Mouse (Mus musculus) right cerebral cortex, postnatal 10 days (tissue): ENCODE measurements around the gene Cep57l1.

Experiments
- DNase-seq, 2 experiments: peaks; one replicate each; pipeline ENCODE4 v3.0.0; 2021; ENCODE audit warnings: low spot score in 2 of 2

Gene Cep57l1

DNA sequence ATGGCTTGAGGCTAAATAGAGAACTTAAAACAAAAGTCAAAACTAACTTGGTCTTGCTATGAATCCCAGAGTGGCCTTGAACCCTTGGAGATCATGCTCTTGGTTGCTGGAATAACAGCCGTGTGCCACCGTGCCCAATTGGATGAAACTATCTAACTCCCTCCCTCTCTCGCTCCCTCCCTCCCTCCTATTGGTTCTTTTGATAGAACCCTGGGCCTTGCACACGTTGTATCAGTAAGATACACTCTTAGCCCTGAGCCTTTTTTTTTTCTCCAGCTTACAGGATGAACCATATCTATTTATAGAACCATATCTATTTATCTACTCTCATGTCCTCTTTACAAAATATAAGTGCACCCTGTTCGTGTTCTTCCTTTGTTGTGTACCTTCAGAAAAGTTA, 6.8 kb upstream of the Cep57l1 start:
- no peak for DNase-seq

DNA sequence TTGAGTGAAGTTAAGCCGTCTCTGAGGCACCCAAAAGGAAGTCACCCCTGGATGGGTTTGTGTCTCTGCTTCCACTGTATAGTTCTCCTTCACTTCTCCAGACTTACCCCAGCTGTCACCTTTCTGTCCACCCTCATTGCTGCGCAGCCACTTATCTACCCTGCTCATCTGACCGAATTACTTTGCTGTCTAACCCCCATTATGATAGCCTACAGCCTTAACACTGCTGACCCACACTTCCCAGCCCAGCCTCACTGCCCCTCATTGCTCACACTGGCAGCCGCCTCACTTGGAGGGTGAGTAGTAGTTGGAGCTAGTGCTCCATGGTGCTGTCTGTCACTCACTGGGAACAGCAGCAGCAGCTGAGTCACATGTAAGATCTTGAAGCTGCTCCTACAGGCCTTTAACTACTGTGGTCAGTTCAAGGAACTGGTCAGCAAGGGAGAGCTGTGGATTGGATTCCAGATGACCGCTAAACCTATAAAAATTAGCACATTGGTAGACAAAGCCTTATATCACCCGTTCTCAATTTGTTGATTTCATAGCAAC, 4.7 kb upstream of the Cep57l1 start:
- no peak for DNase-seq

DNA sequence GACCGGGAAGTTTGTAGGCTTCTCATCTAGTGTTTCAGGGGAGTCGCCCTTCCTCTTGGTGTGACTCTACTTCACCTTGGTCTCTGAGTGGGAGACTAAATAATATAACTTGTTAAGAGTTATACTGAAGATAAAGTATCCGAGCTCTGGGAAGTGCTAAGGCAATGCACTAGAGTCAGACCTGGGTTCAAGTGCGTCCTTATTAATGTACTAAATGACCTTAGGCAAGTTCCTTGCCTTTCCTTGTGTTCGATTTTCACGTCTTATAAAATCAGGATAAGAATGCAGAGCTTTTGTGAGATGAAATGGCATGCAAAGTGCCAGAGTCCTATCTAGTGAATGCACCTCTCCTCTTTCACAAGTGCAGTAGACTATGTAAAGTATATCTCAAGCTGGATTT, 2.9 kb upstream of the Cep57l1 start:
- no peak for DNase-seq

DNA sequence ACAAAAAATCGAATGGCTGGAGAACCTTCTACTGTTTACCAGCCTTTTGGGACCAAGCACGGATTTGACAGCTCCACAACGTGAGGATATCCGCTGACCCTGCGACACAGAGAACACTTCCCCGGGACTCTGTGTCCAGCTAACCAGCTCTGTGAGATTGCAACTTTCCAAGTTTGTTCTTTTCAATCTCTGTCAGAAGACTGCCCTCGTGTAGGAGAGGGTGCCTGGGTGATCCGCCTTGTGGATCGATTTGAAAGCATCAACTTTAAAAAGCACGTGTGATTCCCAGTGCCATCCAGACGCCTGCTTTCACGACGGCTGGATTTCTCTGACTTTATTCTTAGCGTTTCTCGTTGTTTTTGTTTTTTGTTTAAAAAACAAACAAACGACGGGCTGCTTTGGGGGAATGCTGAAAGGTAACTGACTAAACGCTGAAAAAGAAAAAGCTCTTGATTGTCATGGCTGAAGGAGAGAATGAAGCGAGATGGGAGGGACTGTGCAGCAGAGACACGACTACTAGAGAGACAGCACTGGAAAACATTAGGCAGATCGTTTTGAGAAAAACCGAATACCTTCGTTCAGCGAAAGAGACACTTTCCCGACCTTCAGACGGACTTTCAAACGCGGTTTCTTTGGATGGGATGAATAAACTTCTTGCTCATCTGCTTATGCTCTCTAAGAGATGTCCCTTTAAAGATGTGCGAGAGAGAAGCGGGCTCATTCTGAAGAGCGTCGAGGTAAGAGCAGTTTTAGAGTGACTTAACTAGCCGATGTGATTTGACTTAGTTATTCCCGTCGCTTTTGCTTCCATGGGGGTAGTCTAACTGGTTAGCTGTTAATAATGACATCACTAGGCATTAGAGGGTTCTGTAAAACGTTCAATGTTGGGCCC, 1.1 kb upstream of the Cep57l1 start:
- DNase-seq = no peak

DNA sequence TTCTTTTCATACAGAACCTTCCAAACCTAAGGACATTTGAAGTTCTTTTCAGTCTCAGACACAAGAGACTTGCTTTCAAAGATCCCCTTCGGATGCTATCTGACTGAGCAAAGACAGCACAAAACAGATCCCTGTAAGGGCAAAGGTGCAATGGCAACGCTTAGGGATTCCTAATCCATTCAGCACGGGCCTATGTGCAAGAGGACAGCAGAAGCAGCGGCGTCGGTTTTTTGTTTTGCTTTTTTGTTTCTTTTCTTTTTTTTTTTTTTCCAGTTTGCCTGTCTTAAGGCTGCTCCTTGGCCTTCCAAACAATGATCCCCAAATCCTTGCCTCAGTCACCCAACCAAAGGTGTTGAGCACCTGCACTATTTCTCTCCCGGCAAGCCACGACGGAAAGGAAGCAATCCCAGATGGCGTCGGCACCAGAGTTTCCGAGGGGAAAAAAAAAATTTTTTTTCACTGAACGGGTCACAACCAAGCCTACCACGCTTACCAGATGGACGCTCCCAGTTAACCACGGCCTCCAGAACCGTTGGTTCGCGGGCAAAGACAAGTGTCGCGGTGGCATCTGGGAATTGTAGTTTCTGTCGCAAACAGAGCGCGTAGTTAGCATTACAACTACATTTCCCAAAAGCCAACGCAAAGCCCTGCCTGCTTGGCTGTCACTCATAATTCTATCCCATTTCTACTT, 446 bp downstream of the Cep57l1 start:
- peak; percentile 92 to 94 for DNase-seq

DNA sequence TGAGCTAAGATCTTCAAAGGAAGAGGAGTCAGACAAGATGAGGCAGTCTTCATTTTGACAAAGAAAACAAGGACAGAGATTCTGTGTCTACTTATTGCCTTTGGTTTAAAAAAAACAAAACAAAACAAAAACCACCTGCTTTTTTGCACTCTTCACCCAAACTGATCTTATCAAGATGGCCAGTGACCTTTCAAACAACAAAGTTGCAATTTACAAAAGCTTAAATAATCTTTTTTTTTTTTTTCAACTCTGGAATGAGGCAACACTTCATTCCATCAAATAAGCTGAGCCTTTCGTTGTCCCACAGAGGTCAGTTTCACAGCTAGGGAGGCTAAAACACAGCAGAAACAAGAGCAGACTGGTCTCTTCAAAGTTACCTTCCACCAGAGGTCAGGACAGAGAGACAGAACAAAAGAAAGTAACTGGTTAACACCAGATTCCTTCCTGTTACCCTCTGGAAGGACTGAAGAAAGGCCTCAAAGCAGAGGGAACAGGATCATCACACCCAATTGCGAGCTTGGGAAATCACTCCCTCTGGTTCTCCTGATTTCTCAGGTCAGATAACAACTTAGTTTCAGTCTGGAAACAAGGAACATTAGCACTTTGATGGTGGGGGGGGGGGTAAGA, 3.8 kb downstream of the Cep57l1 start:
- DNase-seq = no peak

DNA sequence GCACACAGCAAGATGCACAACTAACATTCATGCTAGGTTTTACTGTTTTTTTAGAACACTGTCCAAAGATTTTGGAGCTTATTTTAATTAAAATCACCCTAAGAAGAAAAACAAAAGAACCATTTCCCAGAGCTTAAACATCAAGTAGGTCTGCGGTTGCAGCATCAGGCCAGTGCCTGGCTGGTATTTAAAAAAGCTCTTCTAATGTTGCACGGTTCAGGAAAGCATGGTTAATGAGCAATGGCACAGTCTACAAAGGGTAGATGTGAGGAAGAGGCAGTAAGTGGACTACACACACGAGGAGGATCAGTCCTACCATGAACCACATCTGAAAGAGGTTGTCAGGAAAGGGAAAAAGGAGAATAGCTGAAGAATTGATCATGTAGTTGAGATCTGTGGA, 5.0 kb downstream of the Cep57l1 start:
- DNase-seq = no peak

DNA sequence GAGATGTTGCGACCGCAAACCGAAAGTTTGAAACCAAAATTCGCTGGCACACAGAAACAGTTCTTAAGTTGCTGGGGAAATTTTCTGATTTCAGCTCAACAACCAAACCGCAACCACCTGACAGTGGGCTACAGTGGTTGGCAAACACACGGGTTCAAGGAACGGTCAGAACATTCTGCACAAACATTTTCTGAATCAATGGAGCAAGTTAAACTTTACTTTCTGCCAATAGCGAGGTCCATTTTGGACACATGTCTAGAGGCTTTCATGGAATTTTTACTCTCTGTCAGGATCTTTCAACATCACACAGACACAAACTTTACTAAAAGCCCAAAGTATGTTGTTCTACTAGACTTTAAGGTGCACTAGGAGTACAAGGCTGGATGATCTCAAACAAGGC, 6.2 kb downstream of the Cep57l1 start:
- no peak for DNase-seq

DNA sequence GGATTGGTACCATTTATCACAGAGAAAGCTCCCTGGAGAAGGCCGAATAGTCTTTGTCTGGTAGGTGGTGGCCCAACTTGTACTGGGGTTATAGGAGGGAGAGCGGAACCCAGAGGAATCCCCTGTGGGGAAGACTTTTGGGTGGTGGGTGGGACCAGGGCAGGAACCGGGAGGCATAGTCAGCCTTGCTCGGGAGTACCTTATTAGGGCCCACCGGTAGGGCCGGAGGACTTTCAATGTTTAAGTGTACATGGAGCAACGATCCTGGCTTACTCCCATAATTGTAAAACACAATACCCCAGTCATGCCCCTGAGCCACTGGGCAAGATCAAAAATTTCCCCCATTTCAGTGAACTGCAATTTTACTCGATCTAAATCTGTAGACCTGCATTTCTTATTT, 12.4 kb downstream of the Cep57l1 start:
- DNase-seq = no peak

DNA sequence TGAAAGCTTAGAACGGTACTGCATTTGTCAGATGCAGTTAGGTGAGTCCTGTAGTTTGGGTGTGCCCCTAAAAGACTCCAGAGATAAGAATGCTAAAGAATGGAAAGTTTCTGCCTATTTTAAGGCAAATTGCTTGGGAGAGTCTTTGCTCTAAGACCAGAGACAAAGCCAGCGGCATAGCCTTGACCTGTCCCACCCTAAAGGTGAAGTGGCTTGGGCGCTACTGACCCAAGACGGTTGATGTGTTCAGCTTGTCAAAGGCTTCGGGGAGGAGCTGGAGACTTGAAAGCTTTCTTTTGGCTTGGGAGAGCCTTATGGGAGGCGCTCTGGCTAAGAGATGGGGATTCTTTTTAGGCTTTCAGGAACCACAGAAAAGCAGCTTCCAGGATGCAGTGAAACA, 17.3 kb downstream of the Cep57l1 start:
- DNase-seq = no peak

DNA sequence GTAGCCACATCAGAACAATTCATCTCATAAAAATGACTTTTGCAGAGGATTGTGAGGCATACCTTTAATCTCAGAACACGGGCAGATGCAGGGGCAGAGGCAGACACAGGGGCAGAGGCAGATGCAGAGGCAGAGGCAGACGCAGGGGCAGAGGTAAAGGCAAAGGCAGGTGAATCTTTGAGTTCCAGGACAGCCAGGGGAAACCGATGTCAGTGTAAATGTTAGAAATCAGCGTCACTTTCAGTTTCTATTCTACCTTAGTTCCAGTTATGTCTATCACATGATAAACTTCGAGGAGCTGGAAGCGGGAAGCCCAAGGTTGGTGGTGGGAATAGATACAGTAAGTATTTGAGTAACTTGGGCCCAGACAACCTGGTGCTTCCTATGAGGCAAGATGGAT, 42.4 kb downstream of the Cep57l1 start:
- no peak for DNase-seq

DNA sequence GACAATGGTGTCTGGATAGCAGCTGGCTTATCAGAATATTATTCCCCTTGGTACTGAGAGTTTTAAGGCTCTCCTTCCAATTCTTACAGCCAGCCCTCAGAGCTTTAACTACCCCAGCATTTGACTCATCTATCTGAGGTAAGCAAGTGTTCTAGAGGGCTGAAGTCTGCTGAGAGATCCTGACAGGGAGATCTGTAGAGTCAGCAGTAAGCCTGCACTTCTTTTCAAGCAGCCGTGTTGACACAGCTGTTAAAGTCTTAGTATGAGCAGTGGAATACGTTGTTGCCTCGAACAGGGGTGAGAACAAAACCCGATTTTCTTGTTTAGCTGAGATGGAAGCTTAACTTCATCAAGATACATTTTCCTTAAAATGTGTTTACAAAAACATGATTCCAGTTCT, 43.4 kb downstream of the Cep57l1 start:
- DNase-seq = no peak

DNA sequence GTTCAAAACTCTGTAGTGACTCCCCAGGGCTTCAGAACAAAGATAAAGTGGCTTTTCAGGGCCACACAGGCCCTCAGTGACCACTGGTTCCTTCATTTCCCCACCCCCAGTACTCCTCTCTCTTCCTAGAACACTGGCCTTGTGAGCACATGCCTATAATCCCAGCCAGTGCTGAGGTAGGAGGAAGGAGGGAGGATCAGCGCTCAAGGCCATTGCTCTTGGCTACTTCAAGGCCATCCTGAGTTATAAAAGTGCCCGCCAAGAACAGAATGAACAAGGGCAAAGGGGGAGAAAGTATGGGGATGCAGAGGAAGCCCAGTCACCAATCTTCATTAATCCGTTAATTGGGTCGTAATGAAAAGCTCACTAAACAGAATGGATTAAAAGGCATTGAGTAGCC, 44.1 kb downstream of the Cep57l1 start:
- no peak for DNase-seq

DNA sequence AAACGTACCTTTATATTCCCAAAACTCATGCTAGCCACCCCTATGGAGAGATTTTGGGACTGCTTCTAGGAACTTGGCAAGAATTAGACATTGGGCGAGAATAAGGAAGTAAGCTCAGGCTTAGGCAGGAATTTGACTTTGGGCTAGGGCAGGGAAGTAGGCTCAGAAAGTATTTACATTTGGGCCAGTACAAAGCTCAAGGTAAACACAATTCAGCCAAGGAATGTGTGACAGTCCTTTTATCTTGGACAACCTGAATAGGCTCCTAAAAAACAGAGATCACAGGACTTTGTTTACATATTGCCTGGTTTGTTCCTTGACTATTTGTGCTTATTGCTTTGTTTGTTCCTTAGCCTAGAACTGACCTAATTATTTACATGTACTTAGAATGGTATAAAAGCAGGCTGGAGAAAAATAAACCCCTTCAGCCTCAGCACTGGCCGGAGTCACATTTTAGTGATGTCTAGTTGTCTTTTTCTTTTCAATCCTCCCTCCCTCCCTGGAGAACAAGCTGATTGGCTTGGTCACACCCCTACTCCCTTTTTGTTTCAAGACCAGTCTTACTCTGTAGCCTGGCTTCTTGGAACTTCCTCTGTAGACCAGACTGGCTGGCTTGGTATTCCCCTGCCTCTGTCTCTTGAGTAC, 45.8 kb downstream of the Cep57l1 start:
- DNase-seq = no peak

DNA sequence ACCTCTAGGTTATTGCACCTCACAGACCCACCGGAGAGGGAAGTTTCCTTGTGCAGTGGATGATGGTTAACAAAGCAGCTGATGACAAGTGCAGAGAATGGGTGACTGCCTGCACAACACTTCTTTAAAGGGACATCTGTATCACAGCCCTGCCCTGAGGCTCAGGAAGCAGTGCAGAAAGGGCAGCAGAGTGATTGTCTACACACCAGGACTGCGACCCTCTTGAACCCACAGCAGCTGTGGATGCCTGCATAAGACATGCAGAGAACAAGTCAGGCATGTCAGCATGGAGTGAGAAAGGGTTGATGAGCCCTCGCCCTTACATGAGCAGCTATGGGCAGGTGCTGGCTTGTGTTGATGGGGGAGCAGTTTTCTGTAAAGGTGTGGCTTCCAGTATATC, 48.8 kb downstream of the Cep57l1 start:
- DNase-seq = no peak

DNA sequence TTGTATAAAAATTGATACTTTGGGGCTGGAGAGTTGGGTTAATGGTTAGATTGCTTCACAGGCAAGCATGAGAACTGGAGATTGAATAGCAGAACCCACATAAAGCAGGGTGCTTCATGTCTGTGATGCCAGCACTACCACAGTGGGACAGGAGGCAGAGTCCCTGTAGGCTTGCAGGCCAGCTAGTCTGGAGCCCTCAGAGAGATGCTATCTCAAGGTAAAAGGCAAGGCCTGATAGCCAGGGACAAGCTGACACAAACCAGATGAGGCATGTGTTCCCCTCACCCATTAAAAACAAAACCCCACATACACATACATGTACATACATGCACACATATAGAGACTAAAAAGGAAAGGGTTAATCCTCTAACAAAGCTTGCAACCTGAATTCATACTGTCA, 51.6 kb downstream of the Cep57l1 start:
- no peak for DNase-seq

DNA sequence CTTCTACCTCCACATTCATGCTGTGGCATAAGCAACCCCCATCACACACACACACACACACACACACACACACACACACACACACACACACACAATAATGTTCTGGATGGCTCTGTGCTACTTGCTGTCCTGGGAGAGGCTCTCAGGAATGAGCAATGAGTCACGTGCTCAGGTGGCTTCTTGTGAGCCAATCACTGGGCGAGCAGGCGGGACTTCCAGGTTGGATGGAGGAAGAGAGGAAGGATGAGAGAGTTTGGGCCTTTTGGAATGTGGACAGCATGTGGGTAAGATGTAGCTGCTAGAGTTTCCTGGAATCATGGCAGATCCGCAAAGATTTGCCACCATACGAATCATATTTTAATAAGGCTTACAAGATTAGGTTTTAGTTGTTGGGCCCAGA, 52.4 kb downstream of the Cep57l1 start:
- no peak for DNase-seq

DNA sequence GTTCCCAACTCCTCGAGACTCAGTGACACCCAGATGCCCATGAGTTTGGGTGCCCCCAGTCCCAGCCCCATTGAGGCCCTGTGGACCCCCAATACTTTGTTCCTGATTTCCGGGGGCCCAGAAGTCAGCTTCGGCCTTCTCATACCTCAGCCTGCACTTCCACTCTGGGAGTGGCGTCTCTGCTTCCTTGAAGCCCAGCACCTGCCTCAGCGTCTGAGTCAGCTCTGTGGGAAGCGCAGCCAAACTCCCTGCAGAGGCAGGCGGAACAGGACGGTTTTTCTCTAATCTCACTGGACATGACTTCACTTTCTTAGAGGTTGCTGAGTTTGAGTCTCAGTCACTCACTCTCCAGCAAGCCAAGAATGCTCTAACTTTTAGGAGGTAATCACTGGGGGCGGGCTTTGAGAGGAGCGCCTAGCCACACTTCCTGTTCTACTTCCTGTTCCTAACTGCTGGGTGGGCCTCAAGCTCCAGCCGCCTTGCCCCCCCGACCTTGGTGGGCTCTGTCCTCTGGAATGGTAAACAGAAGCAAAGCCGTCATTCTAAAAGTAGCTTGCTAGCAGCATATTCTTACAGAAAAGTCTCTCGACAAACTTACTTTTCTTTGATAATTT, 57.7 kb downstream of the Cep57l1 start:
- no peak for DNase-seq

DNA sequence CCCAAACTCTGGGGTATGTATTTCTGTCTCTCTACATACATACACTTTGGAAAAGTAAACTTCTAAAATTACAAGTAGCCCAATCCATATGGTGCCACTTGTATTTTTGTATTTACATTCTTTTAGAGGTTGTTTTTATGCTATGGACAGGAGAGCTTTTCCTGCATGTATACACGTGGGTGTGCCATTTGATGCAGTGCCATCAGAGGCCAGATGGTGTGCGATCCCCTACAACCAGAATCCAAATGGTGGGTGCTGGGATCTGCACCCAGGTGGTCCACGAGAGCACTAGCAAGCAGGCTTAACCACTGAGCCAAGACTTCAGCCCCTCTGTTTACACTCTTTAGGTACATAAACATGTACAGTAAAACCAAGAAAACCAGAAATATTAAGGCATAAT, 60.4 kb downstream of the Cep57l1 start:
- DNase-seq = peak; percentile 33 to 47

DNA sequence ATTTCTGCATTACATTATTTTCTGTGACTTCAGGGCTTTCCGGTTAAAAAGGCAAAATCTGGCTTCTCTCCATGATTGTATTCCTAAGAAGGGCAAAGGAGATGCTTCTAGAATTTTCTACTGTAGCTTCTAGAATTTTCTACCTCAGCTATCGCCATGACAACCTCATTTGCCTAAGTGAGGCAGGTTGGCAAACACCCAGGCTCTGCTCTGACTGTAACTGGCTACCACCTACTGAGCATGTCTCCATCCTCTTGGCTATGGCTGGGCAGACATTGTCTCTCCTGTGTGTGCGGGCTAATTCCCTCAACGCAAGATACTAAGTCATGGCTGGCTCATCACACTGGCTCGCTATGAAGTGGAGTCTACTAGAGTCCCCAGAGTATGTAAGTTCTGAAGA, 63.1 kb downstream of the Cep57l1 start:
- peak; percentile 86 to 90 for DNase-seq

DNA sequence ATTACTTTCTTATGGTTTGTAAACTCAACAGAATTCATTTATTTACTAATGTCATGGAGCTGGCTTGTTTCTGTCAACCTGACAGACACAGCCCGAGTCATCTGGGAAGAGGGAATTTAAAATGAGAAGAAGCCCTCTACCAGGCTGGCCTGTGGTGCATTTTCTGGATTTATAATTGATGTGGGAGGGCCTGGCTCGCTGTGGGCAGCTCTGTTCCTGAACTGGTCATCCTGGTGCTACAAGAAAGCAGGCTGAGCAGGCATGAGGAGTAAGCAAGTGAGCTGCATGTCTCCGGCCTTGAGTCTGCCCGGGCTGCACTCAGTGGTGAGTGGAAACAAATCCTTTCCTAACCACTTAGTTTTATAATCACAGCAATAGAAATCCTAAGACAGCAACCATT, 65.7 kb downstream of the Cep57l1 start:
- no peak for DNase-seq

DNA sequence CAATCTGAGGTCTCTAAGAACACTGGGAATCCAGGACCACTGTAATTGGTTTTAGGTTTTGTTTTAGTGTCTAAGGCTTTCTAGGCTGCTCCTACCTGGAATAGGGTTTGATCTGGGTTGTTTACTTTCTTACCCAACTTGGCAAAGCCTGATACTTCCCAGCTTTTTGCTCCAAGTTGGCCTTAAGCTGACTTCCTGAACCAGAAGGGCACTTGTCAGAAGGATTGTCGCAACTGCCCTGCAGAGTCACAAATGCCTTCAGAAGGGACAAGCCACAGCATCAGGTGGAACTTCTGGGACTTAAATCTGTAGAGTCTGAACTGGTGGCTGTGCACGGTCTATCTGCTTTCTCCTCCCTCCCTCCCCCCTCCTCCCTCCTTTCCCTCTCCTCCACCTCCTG, 69.5 kb downstream of the Cep57l1 start:
- no peak for DNase-seq
